Mouse (Mus musculus) forebrain, postnatal 0 days (tissue): ENCODE measurements around the gene Pdcd1. TPM values are rescaled to one million over a fixed set of nuclear protein-coding genes. Genes with fewer than 3 reads are reported as not detected.
"Not testable (repeated sequence)": the region's sequence is repeated elsewhere in the genome, so short reads cannot be mapped to it uniquely, and the experiment has no call there.

Source experiments
- ATAC-seq: fragments of 200-750 bp; cut with Nextera tagmentation; 2 replicates; pipeline ENCODE4 v1.8.0; 2017; ENCODE audit warnings: mild to moderate bottlenecking, moderate library complexity
- DNase-seq: peaks from one replicate; pipeline ENCODE4 v3.0.0-alpha.2; 2015
- H3K27ac ChIP-seq: fragments of 300-500 bp; sonication (generic); 2 replicates; pipeline ENCODE4 v1.5.1; 2014; ENCODE audit warnings: low read depth, mild to moderate bottlenecking, antibody characterized with exemption, low read length, moderate library complexity, mixed read lengths
- H3K27me3 ChIP-seq: fragments of 300-500 bp; sonication (generic); 2 replicates; pipeline ENCODE4 v1.6.1; 2014; ENCODE audit warnings: mild to moderate bottlenecking, low read length, mixed read lengths; ENCODE audit not compliant: insufficient read depth
- H3K36me3 ChIP-seq: fragments of 300-500 bp; sonication (generic); 2 replicates; pipeline ENCODE4 v1.6.1; 2014; ENCODE audit warnings: mild to moderate bottlenecking, moderate library complexity; ENCODE audit not compliant: insufficient read depth
- H3K4me1 ChIP-seq: fragments of 300-500 bp; sonication (generic); 2 replicates; pipeline ENCODE4 v1.6.1; 2014; ENCODE audit warnings: antibody characterized with exemption; ENCODE audit not compliant: insufficient read depth
- H3K4me2 ChIP-seq: fragments of 300-500 bp; sonication (generic); 2 replicates; pipeline ENCODE4 v1.6.1; 2014; ENCODE audit warnings: low read depth, mild to moderate bottlenecking, moderate library complexity
- H3K4me3 ChIP-seq: fragments of 300-500 bp; sonication (generic); 2 replicates; pipeline ENCODE4 v1.5.1; 2014; ENCODE audit warnings: low read depth, low read length, mixed read lengths
- H3K9ac ChIP-seq: fragments of 300-500 bp; sonication (generic); 2 replicates; pipeline ENCODE4 v1.6.1; 2014; ENCODE audit warnings: mild to moderate bottlenecking
- H3K9me3 ChIP-seq: fragments of 300-500 bp; sonication (generic); 2 replicates; pipeline ENCODE4 v1.6.1; 2016; ENCODE audit warnings: low read length
- CTCF ChIP-seq: sonication (generic); IDR thresholded peaks from 2 replicates; pipeline ENCODE4 v1.5.1; 2016; ENCODE audit warnings: antibody characterized with exemption, control low read depth, low read depth
- WGBS: fragments of 180-500 bp; shearing (Covaris S2); extraction: QIAGEN DNeasy Blood & Tissue Kit; methylation state at CpG from one replicate; pipeline ENCODE4 v1.1.7; 2014; 5-methylcytosine and 5-hydroxymethylcytosine counted together
- polyA plus RNA-seq: library from polyadenylated mRNA; unstranded; fragments of >200 nt; fragmentation: Nextera tagmentation; extraction: Ambion mirVana; gene quantifications from 2 replicates; pipeline ENCODE4 v1.2.1, GENCODE M21; 2015
- total RNA-seq: library from RNA; depleted of rRNA; stranded (reverse); fragments of >200 nt; gene quantifications from 2 replicates; pipeline ENCODE4 v1.2.3, GENCODE M21; 2014

Pdcd1 gene
- total and polyA plus RNA-seq, 2 experiments from 2014 or later = not detected

DNA sequence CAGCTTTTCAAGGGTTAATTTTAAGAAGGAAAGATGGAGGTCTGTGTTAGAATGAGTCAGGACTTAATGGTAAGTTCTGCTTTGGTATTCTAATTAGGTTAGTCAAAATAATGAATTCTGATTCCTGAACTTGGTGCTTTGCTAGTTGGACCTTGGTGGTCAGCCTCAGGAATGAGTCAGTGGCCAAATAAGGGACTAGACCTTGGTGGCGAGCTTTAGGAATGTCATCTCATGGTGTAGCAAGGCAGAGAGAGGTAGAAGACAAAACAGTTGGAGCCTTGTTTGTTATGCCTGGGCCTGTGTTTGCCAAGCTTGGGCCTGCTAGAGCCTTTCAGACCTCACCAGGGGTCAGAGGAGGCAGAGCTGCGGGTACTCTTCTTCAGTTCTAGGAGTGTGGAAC lies 23.6 kb downstream of the Pdcd1 start:
- Histone ChIP-seq H3K27me3 (no peaks in the 10 kb centered on the region), H3K4me3 (no peak overlapping the region), H3K27ac (no peak overlapping the region), H3K9me3 (no peaks in the 10 kb centered on the region), H3K4me2 (no peak overlapping the region), H3K36me3 (no peaks in the 10 kb centered on the region), H3K4me1 (no peaks in the 10 kb centered on the region), H3K9ac (no peak overlapping the region)
- DNase-seq (no peak), ATAC-seq (no peak)
- WGBS = 93% methylated on average over 2 of the region's 2 CpGs
- no peak for TF ChIP-seq CTCF

GRCm38 (mm10) chr1:94027506-94028108 lies 24.7 kb downstream of the Pdcd1 start:
- Histone ChIP-seq H3K36me3 (no peaks in the 10 kb centered on the region), H3K27ac (no peak overlapping the region), H3K4me1 (no peaks in the 10 kb centered on the region), H3K9me3 (no peaks in the 10 kb centered on the region), H3K9ac (no peak overlapping the region), H3K4me2 (no peak overlapping the region), H3K4me3 (no peak overlapping the region), H3K27me3 (no peaks in the 10 kb centered on the region)
- ATAC-seq (peak; percentile 73), DNase-seq (peak; percentile 18)
- no peak for TF ChIP-seq CTCF
- WGBS = 42% methylated on average over 12 of the region's 12 CpGs

DNA sequence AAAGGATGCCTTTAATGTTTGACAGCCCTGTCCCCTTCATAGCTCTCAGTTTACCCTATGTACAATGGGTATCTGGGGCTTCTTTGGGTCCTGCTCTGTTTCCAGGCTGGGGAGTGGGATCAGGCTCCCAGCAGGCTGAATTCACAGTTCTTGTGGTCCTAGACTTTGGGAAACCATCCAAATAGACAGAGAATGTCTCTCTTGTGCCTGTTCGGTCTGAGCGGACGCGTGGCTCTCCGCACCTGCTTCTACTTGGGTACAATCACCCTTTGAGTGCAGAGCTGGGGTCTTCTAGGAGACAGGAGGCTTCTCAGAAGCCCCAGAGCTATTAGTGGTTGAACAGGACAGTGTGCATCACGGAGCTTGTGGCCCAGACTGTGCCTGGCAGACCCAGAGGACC lies 32.2 kb downstream of the Pdcd1 start, which contains the start of gene Neu4:
Gene Neu4 (plus strand): TSS at position 301 of the 400 bp plus-strand sequence.
- DNase-seq = no peak

GRCm38 (mm10) chr1:94011643-94012042 lies 40.7 kb downstream of the Pdcd1 start:
- Histone ChIP-seq H3K36me3 (no peaks in the 10 kb centered on the region), H3K4me2 (no peak overlapping the region), H3K4me1 (no peaks in the 10 kb centered on the region), H3K27ac (no peak overlapping the region), H3K9ac (no peak overlapping the region), H3K27me3 (no peaks in the 10 kb centered on the region), H3K4me3 (no peak overlapping the region), H3K9me3 (no peaks in the 10 kb centered on the region)
- WGBS = 83% methylated on average over 3 of the region's 3 CpGs
- ATAC-seq (no peak), DNase-seq (no peak)
- no peak; the same call in 1 of the 2 replicates for TF ChIP-seq CTCF

More for the DNA sequence above, 32.2 kb downstream of the Pdcd1 start, which contains the start of gene Neu4:
- H3K36me3 ChIP-seq = no peaks in the 10 kb centered on the region
- no peak within 1 kb of the TSS for H3K27ac ChIP-seq
- H3K4me1 ChIP-seq = no peaks in the 10 kb centered on the region
- H3K9me3 ChIP-seq = no peaks in the 10 kb centered on the region
- H3K4me3 ChIP-seq = no peak within 1 kb of the TSS
- no peak within 1 kb of the TSS for H3K4me2 ChIP-seq
- no peaks in the 10 kb centered on the region for H3K27me3 ChIP-seq
- ATAC-seq = no peak
- no peak within 1 kb of the TSS for H3K9ac ChIP-seq
- TF ChIP-seq CTCF = no peak
- WGBS = 85% methylated on average over 6 of the region's 6 CpGs

DNA sequence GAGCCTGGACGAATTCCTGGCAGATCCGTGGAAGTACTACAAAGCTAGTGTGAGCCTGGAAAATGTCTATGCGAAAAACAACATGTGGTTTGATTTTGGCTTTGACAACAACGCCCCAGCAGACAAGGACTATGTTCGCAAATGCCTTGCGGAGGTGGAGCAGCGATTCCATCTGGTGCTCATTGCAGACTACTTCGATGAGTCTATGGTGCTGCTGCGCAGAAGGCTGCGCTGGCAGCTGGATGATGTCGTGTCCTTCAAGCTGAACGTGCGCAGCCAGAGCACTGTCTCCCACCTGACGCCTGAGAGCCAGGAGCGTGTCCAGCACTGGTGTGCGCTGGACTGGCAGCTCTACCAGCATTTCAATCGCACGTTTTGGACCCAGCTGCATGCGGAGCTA lies 43.5 kb downstream of the Pdcd1 start:
- H3K27ac ChIP-seq, H3K27me3 ChIP-seq, H3K4me3 ChIP-seq, H3K4me1 ChIP-seq, H3K4me2 ChIP-seq, DNase-seq, H3K9me3 ChIP-seq, H3K36me3 ChIP-seq, H3K9ac ChIP-seq, ATAC-seq: not testable (repeated sequence)
- 93% methylated on average over 16 of the region's 19 CpGs for WGBS

GRCm38 (mm10) chr1:94005954-94006506 lies 46.3 kb downstream of the Pdcd1 start:
- H3K9me3 ChIP-seq = not testable (repeated sequence)

GRCm38 (mm10) chr1:94001023-94001422 lies 51.3 kb downstream of the Pdcd1 start:
- H3K9me3 ChIP-seq = no peaks in the 10 kb centered on the region
- ATAC-seq = peak; percentile 66

More at GRCm38 (mm10) chr1:94005954-94006506, 46.3 kb downstream of the Pdcd1 start:
- not testable (repeated sequence) for H3K27ac ChIP-seq, H3K4me2 ChIP-seq, H3K4me1 ChIP-seq, DNase-seq, H3K27me3 ChIP-seq, H3K36me3 ChIP-seq, ATAC-seq, H3K4me3 ChIP-seq, H3K9ac ChIP-seq
- 67% methylated on average over 2 of the region's 2 CpGs for WGBS

GRCm38 (mm10) chr1:93991491-93991890 lies 60.9 kb downstream of the Pdcd1 start:
- not testable (repeated sequence) for H3K9ac ChIP-seq, H3K4me1 ChIP-seq, H3K27me3 ChIP-seq, H3K4me2 ChIP-seq, H3K9me3 ChIP-seq, ATAC-seq, H3K27ac ChIP-seq, DNase-seq, H3K36me3 ChIP-seq, H3K4me3 ChIP-seq
- WGBS = 87% methylated on average over 3 of the region's 3 CpGs

More at GRCm38 (mm10) chr1:94001023-94001422, 51.3 kb downstream of the Pdcd1 start:
- no peak overlapping the region for H3K4me2 ChIP-seq
- TF ChIP-seq CTCF = no peak
- H3K27ac ChIP-seq = no peak overlapping the region
- no peaks in the 10 kb centered on the region for H3K27me3 ChIP-seq
- no peak overlapping the region for H3K9ac ChIP-seq
- no peaks in the 10 kb centered on the region for H3K4me1 ChIP-seq
- WGBS = 62% methylated on average over 2 of the region's 2 CpGs
- no peaks in the 10 kb centered on the region for H3K36me3 ChIP-seq
- no peak overlapping the region for H3K4me3 ChIP-seq
- peak; percentile 21 for DNase-seq

DNA sequence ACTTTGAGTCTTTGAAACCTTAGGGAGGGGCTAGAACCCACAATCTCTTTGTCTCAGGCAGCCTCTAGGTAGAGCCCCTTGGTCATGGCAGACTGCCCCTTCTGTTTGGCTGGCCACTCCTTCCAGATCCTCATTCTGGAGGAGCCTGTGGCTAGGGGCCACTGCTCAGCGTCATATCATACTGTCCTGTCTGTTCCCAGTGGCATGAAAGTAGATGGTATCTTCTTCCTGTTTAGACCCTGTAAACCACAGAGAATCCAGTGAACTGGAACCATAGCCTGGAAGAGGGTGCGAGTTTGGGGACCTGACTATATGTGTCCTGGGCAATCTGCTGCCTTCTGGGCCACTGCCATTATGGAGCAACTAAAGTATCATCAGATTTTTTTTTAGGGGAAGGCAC lies 61.3 kb downstream of the Pdcd1 start:
- not testable (repeated sequence) for H3K9ac ChIP-seq, H3K4me2 ChIP-seq, DNase-seq, H3K36me3 ChIP-seq, H3K9me3 ChIP-seq, H3K27me3 ChIP-seq, H3K4me3 ChIP-seq, ATAC-seq, H3K27ac ChIP-seq, H3K4me1 ChIP-seq
- WGBS = 86% methylated on average over 2 of the region's 2 CpGs

- not testable (repeated sequence) for H3K4me3 ChIP-seq, H3K9ac ChIP-seq, H3K27ac ChIP-seq, H3K4me2 ChIP-seq, H3K9me3 ChIP-seq, H3K27me3 ChIP-seq, DNase-seq, H3K36me3 ChIP-seq, ATAC-seq, H3K4me1 ChIP-seq
- 93% methylated on average over 7 of the region's 8 CpGs for WGBS
Observed at GRCm38 (mm10) chr1:93990209-93990608, 62.1 kb downstream of the Pdcd1 start, which contains the start of gene Gal3st2c. Gene Gal3st2c (plus strand): TSS chr1:93990509.
